Mouse (Mus musculus): ENCODE measurements around the gene Otol1.

GRCm38 (mm10) chr3:70012641-70013040 lies 5.2 kb downstream of the Otol1 start:
- TF ChIP-seq CTCF (conservative IDR thresholded peaks at IDR 0.05 in 1 of 2, IDR thresholded peaks at IDR 0.05 in 1 of 2; ENCODE audit: low read depth in 2 of 2, low read length in 2 of 2) (no peak), POLR2AphosphoS2 (IDR thresholded peaks at IDR 0.05; ENCODE audit: low read depth, low read length) (no peak), USF2 (conservative IDR thresholded peaks at IDR 0.05; ENCODE audit: low read depth, low read length) (no peak), NRF1 (IDR thresholded peaks at IDR 0.05; ENCODE audit: low read depth, low read length) (no peak), EP300 (IDR thresholded peaks at IDR 0.05; ENCODE audit: low read length) (no peak), KAT2A (IDR thresholded peaks at IDR 0.05; ENCODE audit: insufficient replicate concordance, low read length) (no peak), ZMIZ1 (IDR thresholded peaks at IDR 0.05; ENCODE audit: low read depth, low read length) (no peak), ETS1 (conservative IDR thresholded peaks at IDR 0.05; ENCODE audit: low read depth, low read length) (no peak), POLR2A (IDR thresholded peaks at IDR 0.05; ENCODE audit: low read depth, low read length) (no peak), NELFE (IDR thresholded peaks at IDR 0.05; ENCODE audit: low read depth, low read length) (no peak)

Data from CH12.LX (cell line).